Mouse (Mus musculus) lung, postnatal 4 days (tissue): ENCODE data around the gene Zfp366.

ENCODE experiments used
- DNase-seq, 2 experiments: peaks; one replicate each; pipeline ENCODE4 v3.0.0; 2021

Gene Zfp366

GRCm38 (mm10) chr13:99186859-99187258 is 2.2 kb downstream of the Zfp366 start:
- no peak for DNase-seq

GRCm38 (mm10) chr13:99187456-99187855 is 2.8 kb downstream of the Zfp366 start:
- DNase-seq, result no peak

- DNase-seq, result no peak
These were observed 4.0 kb downstream of the Zfp366 start for GRCm38 (mm10) chr13:99188625-99189024.

GRCm38 (mm10) chr13:99189671-99190070 is 5.0 kb downstream of the Zfp366 start:
- no peak for DNase-seq

DNA sequence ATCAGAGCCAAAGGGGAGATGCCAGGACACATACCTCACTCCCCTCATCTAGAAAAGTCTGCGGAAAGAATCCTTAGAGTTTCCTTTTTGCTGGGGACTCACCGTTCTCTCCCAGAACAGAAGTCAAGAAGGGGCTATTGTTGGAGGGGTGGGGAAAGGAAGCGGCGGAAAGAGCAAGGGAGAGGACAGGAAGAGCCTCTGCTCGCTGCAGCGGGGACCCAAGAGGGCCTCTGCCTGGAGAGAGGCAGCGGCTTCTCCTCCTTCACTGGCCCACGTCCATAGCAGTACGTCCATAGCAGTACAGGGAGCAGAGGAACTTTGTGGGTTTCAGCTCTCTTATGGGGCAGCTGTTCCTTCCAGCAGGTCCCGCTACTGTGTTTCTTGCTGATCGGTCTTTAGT is 5.8 kb downstream of the Zfp366 start:
- peak; percentile 39 to 61 for DNase-seq

DNA sequence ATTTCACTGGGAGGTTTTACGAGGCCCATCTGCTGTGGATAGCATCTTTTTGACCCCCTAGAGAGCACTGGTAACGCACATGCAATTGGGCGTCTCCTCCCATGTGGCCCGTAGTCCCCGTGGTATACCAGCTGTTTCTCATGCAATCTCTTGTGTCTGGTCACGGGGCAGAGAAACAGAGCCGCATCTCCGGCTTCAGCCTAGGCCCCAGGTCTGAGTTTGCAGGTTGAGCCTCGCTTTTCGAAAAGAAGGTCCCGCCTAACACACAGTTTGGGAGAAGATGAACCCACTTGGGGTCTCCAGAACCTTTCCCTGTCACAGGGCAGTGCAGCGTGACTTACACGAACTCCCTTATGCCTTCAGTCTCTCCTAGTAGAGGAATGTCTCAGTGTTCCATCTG is 6.4 kb downstream of the Zfp366 start:
- DNase-seq, result no peak

DNA sequence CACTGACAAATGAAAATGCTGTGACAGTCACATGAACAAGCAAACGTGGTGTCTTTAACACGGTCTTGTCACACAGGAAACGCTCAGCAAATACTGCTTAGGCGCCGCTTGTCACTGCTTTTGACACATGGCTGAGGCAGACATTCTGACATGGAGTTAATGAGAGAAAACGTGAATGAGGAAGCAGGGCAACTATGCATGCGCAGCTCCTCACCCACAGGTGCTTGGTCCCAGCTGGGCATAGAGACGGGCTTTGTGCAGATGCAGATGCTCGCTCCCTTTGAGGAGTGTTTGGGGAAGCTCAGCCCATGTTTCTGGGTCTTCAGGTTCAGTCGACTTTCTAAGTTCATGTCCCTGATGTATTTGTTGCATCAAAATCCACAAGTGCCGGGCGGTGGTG is 11.7 kb downstream of the Zfp366 start:
- no peak for DNase-seq

- no peak for DNase-seq
These were observed 12.2 kb downstream of the Zfp366 start for GRCm38 (mm10) chr13:99196865-99197264.

DNA sequence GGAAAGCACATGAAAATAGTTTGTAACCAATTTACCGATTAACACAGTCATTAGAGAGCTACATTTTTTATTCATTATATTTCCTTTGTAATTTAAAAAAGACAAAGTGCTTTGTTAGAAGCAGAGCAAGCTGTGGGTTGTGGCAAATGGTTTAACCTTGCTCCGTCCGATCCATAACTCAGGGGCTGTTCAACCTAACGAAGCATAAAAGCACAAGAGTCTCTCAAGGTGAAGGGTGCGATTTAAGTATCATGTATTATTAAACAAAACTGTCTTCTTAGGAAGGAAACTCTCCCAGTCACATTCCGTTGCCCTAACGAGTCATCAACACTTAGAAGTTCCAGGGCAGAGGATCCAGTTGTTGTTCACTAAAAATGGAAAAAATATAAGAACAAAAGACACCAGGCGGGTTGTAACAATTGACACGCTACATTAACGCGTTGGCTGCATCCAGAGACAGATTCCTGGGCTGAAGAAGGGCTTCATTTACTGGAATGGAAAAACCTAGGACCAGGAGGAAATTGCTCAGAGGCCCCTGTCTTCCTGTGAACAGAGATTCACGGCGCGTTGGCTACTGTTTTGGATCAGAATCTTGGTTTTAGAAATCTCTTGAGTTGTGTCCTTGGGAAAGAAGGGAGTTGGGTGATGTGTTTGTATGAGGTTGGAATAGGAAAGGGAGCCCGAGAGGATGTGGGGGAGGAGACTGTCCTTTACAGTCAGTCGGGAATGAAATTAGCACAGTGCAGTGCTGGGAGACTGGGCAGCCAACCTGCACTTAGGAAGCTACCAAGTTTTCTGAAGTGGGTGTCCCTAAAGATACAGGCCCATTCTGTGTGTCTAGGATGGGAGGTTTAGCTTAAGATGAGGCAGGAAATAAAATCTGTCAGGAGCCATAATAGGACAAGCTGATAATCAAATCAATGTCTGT is 17.3 kb downstream of the Zfp366 start:
- no peak for DNase-seq

DNA sequence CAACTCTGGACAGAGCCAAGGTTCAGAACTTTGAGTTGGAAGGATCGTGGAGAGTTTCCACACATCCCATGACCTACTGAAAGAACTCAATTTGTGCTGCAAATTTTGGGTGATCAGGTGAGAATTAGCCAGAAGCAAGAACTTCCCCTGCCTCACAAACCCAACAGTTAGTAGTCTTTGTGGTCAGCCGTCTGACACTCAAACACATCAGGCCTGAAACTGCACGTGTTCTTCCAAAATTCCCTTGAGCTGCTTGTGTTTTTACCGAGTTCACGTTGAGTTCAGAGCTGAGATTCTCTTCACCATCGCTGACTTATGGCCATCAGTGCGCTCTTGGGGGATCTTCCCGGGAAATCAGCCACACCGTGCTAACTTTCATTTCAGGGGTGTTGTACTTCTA is 22.6 kb downstream of the Zfp366 start:
- no peak for DNase-seq

GRCm38 (mm10) chr13:99209859-99210258 is 25.2 kb downstream of the Zfp366 start:
- DNase-seq, result no peak

DNA sequence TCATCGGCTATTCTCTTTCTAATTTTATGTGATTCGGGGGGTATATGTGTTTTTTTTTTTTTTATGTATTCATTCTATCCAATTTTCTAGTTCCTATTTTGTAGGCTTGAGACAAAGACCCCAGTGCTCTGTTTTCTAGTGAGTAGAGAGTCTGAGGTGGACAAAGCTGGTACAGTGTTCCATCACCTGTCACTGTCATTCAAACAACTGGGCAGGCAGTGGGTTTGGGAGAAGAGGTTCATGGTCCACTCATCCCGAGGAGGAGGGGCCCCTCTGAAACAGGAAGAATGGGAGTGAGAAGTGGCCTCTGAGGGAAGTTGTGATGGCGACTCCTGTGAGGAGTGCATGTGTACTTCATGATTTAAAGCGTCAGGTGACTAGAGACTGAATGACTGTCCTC is 26.2 kb downstream of the Zfp366 start:
- no peak for DNase-seq

- no peak for DNase-seq
These were observed 28.4 kb downstream of the Zfp366 start for GRCm38 (mm10) chr13:99212976-99213375.

- no peak for DNase-seq
These were observed 31.4 kb downstream of the Zfp366 start for GRCm38 (mm10) chr13:99216005-99216404.

GRCm38 (mm10) chr13:99217984-99218383 is 33.4 kb downstream of the Zfp366 start:
- DNase-seq, result no peak

DNA sequence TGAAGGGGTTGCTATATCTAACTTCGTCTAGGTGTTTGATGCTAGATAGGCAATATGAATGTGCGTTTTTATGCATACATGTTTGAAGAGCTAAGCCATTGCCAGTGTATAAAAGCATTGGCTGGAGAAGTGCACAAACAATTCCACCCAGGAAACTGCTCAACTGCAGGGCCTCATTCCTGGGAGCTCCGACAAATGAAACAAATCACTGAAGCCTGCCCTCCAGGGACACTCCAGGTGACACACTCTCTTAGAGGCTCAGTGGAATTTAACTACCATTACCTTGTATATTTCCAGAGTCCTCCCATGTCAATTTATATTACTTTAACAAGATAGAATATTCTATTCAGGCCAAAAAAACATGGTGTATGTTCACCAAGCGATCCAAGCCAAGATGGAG is 35.0 kb downstream of the Zfp366 start:
- DNase-seq, result no peak

DNA sequence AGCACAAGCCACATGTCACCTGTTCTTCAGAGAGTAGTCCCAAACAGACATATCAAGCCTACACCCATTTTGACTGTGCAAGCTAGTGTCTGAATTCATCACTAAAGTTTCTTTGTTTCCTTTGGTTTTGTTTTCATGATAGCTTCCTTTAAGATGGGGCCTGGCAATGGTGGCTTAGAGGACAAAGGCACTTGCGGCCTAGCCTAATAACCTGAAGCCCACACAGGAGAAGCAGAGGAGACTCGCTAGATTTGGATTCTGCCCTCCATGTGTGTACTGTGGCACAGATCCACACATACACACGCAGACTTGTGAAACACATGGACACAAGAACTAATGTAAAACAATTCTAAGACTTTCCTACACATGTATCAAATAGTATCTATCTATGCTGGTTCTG is 37.4 kb downstream of the Zfp366 start:
- no peak for DNase-seq

DNA sequence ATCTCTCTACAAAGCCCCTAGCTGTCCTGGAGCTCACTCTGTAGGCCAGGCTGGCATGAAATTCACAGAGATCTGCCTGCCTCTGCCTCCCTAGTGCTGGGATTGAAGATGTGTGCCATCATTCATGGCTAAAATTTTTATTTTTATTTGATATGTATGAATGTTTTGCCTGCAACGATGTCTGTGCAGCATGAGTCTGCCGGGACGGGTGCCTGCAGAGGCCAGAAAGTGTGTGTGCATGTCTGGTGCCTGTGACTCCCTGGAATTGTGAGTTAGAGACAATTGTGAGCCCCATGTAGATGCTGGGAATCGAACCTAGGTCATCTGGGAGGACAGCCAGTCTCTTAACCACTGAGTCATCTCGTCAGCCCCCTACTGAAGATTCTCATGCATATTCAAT is 37.9 kb downstream of the Zfp366 start:
- no peak for DNase-seq

DNA sequence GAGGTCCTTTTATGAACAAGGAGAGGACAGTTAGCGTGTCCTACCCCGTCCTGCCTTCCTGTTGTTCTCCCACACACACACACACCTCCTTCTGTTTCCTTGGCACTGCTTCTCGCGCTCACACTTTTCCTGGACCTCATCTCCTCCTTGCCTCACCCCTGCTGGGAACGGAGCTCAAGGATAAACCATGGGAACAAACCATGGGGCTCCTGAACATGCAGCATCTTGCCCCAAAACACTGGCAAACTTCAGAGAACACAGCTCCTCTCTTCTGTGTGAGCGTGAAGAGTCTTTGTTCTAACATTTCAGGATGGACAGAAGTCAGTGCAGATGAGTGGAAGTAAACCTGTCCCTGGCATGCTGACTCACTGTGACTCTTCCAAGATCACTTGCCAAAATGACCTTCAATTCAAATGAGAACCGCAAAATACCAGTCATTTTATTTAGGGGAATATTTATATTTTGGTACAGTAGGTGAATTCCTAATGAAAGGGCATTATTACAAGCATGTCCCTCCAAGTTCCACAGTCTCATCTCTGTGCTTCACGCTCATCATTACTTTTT is 38.8 kb downstream of the Zfp366 start:
- DNase-seq, result no peak

DNA sequence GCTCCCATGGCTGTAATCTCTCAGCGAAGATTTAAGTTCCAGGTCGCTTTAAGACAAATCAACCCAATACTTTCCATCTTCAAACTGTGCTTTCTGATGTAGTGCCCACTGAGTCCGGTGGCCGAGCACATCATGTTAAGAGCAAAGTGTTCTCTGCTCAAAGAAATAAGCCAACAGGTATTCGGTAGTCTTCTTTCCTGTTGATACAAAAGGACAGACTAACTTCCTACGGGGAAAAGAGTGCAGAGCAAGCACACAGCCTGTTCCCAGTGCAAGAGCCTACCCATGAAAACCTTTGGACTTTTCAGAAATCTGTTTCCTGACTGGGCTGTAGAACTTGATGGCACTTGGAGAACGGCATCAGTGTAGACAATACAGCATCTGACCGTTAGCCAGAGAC is 39.3 kb downstream of the Zfp366 start:
- DNase-seq, result no peak

- DNase-seq, result no peak
These were observed 41.0 kb downstream of the Zfp366 start for GRCm38 (mm10) chr13:99225374-99226240.

GRCm38 (mm10) chr13:99226809-99227208 is 42.2 kb downstream of the Zfp366 start:
- no peak for DNase-seq

- DNase-seq, result no peak
These were observed 43.0 kb downstream of the Zfp366 start for GRCm38 (mm10) chr13:99227456-99228250.
